Mouse (Mus musculus) heart, adult 18-20 months (tissue): ENCODE results near the gene Uchl4. TPM values are rescaled to one million over a fixed set of nuclear protein-coding genes. Genes with fewer than 3 reads are reported as not detected.
"Not testable (repeated sequence)": the region's sequence is repeated elsewhere in the genome, so short reads cannot be mapped to it uniquely, and the experiment has no call there.

Experiments used
- DNase-seq, 2 experiments: peaks; one replicate each; pipeline ENCODE4 v3.0.0; 2021 to 2022; ENCODE audit warnings: mixed read lengths in 1 of 2
- total RNA-seq, 2 experiments: library from RNA; stranded (reverse); gene quantifications; 2 replicates each; pipeline ENCODE4 v1.2.3; 2021

Gene Uchl4
- total RNA-seq, 2 experiments from 2014 or later: 3.0 to 3.5 TPM

DNA sequence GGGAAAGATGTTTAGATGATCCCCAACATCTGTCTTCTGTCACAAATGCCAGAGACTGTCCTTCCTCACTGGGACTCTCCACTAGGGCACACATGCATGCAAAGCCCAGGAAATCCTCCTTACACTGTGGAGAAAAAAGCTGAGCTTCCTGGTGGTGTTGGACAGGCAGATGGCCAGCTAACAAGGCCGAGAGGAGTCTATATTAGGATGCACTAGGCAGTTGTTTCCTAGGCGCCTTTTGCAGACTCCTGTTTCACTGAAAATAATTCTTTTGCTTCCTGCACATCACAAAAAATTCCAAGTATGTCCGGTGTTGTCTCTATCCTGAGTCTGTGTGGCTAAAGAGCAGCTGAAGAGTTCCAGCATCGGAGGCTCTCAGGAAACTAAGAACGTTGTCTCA lies 3.8 kb upstream of the Uchl4 start:
- peak in 1 of 2 experiments; percentile 29 for DNase-seq

DNA sequence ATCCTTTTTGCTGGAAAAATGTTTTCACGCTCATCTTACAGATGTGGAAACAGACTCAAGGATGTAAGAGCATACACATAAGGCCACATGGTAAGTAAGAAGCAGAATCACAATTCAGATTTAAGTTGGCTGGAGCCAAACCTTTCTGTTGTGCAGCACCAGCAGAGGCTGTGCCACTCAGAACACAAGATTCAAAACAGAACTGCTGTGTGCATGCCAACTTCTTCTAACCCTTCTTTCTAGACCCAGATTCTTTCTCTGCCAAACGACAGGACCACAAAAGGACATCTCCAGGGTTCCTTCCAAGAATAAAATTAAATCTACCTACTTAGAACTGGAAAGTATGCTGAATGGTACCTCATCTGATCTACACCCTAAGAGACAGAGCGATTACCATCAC lies 3.3 kb upstream of the Uchl4 start:
- no peak for DNase-seq

DNA sequence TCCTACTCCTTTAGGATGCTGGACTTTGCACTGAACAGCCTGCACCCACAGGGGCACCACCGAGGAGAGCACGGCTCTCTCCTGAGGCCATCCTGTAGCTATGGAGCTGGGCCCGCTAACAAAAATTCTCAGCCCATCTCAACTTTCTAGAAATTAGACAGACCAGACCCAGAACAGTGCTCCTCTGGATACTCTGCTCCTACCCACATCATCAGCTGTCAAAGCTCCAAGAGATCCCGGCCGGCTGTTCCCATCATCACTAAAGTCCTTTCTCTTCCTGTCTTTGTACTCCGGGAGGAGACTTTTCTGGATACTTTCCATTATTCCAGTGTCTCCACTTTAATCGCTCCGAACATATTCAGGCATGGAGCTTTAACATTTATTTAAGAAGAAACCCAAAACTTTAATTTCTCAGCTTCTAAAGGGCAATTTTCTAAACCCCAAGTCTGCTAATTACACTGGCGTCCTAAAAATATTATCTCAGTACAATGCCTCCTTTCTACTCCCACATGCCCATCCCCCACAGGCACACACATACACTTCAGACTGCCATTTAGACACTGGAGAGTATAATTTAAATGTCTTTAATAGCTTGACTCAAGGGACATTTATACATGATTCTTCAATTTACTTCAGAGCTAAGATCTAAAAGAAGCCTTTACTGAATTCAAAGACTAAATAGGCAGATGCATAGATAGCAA lies 2.6 kb upstream of the Uchl4 start:
- DNase-seq: peak; percentile 57 to 63

DNA sequence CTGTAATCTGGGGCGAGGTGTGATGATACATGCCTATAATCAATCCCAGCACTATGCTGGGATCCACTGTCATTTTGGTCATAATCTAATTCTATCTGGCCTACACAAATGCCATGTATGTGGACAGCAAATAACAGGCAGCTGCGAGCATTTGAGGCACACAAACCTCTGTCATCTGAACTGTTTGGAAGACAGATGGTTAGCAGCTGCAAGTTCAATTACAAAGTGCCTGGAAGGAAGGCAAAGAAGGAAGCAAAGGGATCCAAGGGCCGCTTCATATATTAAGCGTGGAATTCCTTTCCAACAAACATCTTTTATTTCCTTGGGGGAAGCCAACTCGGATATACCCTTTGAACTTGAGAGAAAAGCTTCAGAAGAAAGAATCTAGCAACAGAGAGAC lies 1.3 kb upstream of the Uchl4 start:
- DNase-seq: peak in 1 of 2 experiments; percentile 17

DNA sequence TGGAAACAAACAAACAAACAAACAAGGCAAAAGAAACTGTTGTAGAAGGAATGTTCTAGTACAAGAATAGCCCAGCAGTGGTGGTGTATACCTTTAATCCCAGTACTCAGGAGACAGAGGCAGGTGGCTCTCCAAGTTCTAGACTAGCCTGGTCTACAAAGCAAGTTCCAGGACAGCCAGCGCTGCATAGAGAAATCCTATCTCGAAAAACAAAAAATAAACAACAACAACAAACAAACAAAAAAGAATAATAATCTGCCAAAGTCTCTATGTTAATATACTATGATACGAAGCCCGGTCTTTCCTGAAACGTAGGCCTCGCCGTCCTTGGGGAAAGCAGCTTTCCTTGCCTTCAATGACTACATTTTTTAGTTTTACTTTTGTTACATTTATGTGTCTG lies 1.1 kb downstream of the Uchl4 start:
- DNase-seq: no peak

DNA sequence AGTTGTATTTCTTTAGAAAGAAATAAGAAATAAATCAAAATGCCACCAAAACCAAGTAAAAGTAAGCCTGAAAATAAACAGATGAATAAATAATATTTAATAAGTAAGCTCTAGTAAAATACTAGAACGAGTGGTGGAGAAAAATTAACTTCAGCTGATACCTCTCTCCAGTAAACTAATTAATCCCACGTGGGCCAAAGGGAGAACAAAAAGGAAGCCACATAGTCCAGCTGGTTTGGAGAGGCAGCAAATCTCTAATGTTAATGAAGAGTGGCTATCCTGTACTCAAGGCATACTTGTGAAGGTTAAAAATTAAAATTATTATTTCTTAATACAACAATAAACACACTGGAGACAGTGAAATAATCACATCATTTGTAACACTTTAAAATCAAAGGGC lies 5.1 kb downstream of the Uchl4 start:
- no peak for DNase-seq

DNA sequence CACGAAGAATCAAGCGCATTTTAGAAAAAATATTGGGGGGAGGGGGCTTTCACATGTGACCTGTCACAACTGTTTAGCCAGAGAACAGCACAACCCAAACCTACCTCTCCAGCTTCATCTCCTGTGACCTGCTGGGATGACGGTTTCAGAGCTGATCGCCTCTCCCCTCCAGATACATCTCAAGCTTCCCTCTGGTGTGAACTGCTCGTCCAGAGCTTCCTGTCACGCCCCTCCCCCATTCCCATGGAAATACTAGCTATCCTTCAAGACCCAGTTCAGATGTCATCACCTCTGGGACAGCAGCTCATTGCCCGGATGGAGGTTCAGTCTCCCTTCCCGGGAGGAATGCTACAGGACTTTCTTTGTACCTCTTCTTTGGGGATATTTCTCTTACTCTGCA lies 5.7 kb downstream of the Uchl4 start:
- peak; percentile 33 to 45 for DNase-seq

DNA sequence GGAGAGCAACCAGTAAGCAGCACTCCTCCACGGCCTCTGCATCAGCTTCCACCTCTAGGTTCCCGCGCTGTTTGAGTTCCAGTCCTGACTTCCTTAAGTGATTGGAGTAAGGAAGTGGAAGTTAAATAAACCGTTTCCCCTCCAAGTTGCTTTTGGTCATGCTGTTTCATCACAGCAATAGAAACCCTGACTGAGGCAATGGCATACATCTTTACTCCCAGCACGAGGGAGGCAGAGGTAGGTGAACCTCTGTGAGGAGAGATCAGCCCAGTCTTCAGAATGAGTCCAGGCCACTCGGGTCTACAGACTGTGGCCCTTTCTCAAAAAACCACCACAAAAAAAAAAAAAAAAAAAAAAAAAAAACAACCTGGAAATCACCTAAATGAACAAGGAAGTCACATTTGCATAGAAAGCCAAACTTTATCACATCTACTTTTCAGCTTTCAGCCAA lies 7.4 kb downstream of the Uchl4 start:
- DNase-seq: peak in 1 of 2 experiments; percentile 21

DNA sequence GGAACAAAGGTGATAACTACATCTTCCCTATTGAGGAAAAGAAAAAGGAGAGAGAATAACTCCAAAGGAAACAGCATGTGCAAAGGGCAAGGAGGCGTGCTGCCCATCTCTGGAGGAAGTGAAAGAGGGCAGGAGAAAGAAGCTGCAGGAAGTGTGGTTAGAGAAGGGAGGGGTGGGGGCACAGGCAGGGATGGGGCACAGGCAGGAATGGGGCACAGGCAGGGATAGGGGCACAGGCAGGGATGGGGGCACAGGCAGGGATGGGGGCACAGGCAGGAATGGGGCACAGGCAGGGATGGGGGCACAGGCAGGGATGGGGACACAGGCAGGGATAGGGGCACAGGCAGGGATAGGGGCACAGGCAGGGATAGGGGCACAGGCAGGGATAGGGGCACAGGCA lies 14.4 kb downstream of the Uchl4 start:
- peak in 1 of 2 experiments; percentile 19 for DNase-seq

DNA sequence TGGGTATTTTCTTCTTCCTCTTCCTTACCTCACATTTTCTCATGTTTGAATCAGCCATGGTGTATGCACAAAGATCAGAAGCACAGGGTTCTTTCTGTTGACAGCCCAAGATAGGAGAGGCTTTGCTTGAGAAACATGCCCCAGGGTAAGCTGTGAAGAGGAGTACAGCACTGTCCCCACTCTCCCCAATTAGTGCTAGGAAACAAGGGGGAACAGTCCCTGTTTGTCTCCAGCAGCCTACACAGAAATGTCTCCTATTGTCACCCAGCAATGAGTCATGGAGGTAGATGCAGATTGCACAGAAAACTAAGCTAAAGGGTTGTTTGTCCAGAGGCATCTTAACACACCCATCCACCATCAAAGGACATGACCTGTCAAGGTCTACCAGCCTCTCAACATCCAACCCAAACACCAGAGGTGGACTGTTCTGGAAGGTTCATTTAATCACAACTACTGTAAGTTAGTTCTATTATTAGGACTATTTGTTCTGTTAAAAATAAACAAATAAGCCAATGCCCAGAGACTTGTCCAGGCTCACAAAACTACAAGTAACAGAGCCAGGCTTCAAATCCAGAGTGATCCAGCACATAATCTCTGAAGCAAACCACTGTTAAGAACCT lies 15.2 kb downstream of the Uchl4 start:
- DNase-seq: no peak

DNA sequence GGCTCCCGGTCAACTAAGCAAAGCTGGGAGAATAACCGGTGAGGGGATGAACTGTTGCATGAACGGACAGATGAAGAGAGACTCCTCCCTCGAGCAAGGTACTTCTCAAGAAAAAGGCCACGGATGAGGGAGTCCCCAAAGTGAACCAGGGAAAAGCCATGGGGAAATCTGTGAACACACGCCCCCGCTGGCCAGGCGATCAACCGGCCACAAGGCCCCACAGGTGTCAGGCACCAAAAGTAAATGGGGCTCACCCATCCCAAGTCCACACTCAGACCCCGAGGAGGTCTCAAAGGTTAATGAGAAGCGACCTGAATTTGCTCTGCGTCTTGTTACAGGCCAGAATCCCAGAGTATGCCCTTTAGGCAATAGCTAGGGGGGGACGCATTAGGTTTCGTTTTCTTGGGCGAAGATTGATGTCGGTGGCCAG lies 17.6 kb downstream of the Uchl4 start:
- peak in 1 of 2 experiments; percentile 11 for DNase-seq

DNA sequence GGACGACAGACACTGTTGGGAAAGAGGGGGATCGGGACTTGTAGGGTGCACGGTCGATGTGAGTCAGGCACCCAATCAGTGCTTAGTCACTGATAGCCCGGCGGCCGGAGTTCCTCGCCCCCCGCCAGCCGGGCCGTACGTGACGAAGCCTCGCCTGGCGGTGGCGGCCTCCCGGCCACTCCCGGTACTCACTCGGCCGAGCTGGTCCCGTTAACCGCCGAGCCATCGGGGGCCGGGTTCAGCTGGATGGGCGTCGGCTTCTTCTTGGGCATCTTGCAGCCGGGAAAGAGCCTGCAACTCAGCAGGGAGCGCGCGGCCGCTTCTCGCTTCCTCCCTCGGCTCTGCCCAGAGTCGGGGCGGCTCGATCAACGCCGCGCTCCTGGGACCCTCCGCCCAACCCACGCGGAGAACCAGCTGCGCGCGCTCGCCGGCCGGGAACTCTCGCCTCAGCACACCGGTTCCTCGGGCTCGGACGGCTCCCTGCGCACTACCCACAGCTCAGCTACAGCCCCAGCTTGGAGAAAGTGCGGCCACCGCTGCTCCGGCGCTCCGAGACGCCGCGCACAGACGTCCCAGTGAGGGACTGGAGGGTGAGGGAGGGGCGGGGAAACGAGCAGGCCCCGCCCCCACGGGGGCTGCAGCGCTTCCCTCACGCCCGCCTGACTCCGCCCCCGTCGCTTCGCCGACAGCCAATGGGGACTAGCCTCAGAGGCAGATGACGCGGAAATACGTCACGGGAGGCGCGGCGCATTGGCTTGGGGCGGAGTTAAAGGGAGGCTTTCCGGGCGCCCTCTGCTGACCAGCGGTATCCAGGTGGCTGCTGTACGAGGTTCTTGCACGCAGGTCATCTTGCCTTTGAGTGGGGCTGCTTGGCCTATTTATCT lies 18.3 kb downstream of the Uchl4 start, which contains the start of gene Map2k1:
Gene Map2k1, minus strand, starts transcription at position 611 of the 884 bp plus-strand sequence.
- DNase-seq: peak; percentile 100

DNA sequence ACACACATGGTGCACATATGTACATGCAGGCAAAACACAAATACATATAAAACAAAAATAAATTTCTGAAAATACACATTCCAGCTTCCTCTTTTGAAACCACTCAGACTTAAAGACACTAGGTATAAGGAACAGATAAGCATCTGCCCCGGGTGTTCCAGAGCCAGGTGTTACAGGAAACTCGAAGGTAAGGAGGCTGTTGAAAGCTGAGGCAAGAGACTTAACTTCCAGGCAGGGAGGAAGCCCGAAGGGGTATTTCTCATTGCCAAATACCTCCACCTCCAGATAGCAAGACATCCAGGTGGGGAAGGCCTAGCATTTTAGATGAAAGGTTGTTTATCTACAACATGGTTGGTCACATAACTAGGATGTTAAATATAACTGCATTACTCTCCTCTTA lies 20.4 kb downstream of the Uchl4 start:
- DNase-seq: no peak

DNA sequence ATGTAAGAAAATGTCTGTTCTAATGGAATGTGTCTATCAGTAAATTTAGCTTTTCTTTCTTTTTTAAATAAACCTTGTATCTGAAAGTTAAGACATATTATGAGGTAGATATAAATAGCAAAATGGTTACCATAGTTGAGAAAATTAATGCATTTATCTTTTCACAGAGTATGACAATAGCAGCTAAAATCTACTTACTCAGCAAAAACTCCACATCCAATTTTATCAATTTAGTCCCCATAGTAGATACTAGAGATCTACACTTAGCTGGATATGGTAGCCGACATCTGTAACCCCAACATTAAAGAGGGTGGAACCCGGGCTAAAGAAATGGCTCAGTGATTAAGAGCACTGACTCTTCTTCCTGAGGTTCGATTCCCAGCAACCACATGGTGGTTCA lies 21.2 kb downstream of the Uchl4 start:
- DNase-seq: no peak

DNA sequence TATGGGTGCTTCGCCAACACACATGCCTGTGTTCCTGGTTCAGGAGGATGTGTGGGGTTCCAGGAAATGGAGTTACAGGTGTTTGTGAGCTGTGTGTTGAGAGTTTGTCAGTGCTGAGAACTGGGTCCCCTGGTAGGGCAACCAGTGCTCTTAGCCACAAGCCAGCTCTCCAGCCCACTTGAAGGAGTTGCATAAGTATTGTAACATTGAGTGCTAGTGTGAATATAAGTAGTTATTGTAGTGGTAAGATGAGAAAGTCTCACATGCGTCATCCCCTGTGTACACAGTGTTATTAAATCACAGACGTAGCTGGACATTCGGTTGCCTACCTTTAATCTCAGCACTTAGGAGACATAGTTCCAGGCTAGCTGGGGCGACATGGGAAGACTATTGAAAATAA lies 24.9 kb downstream of the Uchl4 start:
- no peak for DNase-seq

DNA sequence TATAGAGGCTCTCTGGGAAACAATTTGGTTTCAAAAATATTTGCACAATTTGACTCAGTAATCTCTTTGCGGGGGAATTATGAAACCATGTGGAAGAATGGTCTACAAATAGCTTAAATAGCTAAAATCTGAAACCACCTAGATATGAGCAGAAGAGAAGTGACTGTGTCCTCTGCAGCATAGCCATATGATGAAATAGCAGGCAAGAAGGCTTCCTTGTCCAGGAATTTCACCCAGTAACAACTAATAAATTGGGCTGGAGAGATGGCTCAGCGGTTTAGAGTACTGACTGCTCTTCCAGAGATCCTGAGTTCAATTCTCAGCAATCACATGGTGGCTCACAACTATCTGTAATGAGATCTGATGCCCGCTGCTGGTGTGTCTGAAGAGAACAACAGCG lies 26.0 kb downstream of the Uchl4 start:
- DNase-seq: no peak

DNA sequence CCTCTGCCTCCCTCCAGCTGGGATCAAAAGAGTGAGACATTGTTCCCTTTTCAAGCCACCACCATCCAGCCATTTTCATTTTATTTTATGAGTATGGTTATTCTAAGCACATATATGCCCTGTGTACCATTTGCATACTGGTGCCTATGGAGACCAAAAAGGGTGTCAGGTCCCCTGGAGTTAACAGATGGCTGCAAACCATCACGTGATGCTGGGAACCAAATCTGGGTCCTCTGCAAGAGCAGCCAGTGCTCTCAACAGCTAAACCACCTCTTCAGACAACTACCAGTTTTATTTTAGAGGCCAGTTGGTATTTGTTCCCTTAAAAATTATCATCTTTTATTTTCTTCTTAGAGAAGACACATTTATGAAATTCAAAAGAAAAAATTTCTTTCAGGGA lies 29.8 kb downstream of the Uchl4 start:
- no peak for DNase-seq

DNA sequence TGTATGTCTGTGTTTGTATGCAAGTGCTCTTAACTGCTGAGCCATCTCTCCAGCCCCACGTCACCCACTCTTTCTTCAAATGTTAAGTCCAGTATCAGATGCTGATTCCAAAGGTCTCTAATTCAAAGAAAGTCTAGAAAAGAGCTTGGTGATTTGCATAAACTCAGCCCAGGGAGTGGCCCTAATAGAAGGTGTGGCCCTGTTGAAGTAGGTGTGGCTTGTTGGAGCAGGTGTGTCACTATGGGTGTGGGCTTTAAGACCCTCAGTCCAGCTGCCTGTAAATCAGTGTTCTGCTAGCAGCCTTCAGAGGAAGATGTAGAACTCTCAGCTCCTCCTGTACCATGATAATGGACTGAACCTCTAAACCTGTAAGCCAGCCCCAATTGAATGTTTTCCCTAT lies 32.2 kb downstream of the Uchl4 start:
- no peak for DNase-seq

DNA sequence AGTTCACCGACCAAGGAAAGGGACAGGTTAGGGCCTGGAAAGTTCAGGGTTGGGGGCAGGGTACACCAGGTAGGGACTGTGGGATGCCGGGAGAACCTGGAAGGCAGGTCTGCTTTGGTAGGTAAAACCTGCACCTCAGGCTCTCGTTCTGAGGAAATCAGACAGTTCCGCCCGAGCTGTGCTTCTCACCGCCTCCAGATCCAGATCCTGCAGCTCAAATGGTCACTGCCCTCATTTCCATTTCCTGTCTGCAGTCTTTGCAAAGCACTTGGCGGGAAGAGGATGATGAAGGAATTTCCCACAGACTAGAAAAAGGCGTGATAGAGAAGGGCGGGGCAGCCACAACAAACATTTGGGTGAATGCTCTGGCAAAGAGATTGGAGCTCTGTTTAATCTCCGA lies 33.2 kb downstream of the Uchl4 start:
- DNase-seq: no peak

DNA sequence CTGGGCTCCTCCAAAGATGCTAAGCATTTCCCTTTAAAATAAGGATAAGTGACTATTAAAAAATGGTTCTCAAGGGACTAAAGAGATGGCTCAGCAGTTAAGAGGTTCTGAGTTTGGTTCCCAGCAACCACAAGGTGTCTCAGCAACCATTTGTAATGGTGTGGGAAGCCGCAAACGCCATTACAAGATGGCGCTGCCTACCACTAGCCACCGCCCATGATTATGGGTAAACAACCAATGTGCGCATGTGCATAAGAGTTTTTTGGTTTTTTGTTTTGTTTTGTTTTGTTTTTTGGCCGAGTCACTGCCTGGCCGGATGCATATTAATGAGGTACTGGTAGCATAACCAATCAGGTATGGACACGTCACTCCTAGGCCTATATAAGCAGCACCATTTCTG lies 33.8 kb downstream of the Uchl4 start:
- not testable (repeated sequence) for DNase-seq

DNA sequence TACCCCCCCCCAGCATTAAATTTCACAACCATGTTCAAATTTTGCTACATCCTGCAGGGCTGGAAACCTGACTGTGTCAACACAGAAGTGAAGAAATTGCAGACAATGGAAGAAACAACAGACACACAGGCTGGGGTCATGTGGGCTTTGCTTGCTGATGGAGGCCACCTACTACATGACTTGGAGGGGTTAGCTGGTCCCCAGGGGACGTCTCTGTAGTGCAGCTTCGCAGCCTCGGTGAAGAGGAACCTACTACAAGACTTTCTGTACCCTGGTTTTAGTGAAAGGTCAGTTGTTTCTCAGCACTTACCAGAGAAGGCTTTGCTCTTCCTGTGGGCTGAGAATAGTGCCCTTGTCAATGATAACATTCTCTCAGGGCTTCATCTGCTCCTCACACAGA lies 36.2 kb downstream of the Uchl4 start:
- no peak for DNase-seq

DNA sequence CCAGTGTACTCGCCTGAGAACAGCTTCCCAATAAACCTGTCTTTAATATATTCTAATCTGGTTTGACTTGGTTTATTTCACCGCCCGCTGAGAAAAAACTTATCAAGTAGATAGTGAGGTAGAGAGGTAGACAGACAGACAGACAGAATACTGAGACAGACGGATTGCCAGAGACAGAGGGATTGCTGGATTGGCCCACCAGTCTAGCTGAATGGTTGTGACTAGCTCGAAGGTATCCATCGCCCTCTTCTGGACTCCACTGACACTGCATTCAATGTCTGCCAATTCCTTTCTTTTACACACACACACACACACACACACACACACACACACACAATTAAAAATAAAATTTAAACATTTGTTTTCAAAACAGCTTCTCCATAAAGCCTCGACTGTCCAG lies 37.6 kb downstream of the Uchl4 start:
- peak; percentile 31 to 65 for DNase-seq

DNA sequence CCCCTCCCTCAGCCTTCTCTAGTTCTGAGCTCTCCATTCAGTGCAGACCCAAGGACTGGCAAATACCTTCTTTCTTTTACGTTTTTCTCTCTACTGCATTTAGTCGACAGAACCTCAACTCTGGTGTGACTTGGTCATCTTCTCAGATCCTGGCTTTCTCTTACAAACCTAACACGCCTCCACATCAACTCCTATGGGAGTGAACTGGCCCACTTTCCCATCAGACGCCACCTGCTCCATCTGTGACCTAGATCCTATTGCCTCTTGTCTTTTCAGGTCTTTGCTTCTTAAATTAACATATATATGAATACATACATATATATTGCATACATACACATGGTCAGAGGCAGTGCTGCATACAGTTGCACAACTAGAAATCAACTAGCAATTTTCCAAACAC lies 38.8 kb downstream of the Uchl4 start:
- no peak for DNase-seq
